Mouse (Mus musculus) cerebellum, adult 8-10 months (tissue): ENCODE data around the gene Ace2.

Source experiments
- DNase-seq: peaks from one replicate; pipeline ENCODE4 v3.0.0; 2022

The Ace2 gene

DNA sequence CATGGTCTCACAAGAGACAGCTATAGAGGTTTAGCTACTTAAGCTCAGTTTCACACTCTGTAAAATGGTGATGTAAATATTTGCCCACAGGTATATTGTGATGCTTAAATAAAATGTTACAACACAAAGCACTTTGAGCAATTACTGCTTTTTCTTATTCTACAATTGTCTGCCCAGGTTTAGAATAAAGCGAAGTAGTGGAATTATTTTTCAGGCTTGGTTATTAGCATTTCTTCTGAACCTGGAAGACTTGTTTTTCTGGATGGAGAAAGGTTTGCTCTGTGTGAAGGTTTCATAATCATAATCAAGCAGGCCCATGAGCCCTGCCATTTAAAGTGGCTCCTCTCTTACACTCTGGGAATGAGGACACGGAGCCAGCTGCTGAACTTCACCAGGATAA is at the start of gene Ace2:
Gene Ace2, plus strand, starts transcription at position 301 of the 400 bp plus-strand sequence.
- DNase-seq = no peak

DNA sequence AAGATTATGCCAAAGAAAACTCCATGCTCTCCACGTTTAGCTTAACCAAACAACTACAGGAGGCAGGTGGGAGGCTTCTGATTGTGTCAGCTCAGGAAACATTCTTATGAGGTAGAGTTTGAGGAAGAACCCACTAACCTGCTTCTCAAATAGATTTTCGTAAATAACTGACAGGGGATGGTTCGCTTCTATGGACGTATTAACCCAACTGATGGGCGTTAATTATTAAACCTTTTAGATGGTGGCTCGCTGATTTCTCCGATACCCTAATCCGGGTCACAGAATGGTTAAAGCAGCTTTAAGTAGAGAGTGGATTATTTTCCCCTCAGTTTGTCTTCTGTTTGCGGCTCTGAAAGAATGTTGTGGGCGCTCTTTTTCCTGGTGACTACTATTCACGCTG is 49.2 kb upstream of the Ace2 start:
- DNase-seq = no peak

DNA sequence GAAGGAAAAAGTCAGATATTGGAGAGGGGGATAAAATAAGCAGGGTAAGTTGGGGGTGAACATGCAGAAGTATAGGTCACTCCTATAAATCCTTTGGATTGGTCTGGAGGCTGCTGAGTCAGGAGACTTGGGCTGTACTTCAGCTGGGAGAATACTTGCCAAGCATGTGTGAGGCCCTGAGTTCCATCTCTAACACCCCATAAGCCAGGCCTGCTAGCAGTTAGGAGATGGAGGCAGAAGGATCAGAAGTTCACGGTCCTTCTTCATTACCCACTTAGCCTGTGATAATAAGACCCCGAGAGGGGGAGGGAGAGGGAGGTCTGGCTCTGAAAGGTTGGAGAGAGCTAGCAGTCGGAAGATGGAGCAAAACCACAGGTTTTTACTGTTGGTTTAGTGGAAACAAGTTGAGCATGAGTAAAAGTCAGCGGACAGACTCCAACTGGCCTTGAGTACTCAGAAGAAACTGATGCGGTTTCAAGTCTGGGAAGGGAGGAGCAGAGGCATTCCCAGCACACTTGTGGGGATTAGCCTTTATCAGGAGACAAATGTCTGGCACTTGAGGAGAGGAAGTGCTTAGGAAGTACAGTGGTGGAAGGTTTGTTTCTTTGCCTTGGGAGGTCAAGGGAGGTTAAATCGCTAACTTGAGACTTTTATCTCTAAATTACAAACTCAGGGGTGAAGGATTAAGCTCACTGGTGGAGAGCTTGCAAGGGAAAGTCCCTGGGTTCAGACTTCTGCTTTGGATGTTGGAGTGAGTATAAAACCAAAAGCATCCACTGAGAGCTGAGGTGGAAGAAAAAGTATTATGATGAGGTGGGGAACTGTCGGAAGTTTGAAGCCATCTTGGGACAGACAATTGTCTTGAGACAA is 46.6 kb upstream of the Ace2 start:
- DNase-seq = no peak

DNA sequence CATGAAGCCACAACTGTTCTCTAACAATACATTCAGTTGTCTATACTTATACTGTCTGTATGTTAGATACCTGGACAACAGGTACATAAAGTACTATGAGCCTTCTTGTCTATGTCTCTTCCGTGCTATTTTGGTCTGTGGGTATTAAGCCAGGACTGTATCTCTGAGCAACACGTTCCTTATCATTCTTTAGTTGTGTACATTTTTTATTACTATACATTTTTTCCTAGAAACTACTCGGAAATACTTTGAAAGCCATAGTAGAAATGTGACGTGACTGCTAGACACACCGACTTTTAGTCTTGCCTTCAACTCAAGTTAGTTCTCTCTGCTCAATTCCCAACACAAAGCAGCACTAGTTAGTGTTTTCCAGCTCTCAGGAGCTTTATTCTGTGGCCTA is 45.7 kb upstream of the Ace2 start:
- DNase-seq = no peak

DNA sequence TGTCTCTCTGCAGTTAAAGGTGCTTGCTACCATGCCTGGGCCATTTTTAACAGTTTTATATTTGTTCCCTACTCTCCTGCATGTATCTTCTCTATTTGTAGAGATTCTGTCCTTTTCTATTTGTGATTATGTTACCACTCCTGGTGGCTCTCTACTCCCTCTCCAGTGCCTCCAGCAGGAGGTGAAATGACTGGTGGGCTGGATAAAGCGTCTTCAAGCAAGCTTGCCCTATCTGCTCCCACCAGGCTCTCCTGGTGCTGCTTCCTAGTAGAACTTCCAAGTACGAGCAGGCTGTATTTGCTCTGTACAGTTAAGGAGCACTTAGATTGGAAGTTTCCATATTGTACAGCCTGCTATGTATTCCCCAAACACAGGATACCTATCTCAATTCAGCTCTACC is 43.3 kb upstream of the Ace2 start:
- DNase-seq = no peak

DNA sequence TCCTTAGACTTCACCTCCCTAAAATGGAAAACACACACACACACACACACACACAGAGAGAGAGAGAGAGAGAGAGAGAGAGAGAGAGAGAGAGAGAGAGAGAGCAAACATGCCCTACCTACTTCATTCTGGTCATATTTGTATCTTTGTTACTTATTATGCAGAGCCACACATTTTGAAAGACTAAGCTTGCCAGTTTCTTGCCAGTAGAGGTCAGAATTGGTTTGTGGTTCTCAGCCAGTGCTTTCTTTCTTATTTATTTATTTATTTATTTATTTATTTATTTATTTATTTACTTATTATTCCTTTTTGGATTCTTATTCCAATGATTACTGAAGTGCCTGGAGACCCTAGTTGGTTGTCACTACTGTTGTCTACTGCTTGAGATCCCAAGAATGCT is 37.6 kb upstream of the Ace2 start:
- no peak for DNase-seq

DNA sequence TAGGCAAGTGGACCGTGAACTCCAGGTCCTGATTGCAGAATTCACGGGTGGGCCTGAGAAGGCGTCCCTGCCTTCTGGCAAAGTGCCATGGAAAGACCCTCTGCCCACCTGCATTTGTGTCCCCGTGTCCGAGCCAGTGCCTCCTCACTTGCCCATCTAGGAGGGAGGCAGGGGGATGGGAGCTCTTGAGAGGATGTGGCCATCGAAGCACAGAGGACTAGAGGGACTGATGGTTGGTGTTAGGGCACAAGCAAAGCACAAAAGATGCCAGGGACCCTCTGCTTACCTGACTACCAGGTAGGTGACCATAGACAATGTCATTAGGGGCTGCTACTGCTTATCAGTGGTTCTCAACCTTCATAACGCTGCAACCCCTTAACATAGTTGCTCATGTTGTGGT is 36.9 kb upstream of the Ace2 start:
- no peak for DNase-seq

DNA sequence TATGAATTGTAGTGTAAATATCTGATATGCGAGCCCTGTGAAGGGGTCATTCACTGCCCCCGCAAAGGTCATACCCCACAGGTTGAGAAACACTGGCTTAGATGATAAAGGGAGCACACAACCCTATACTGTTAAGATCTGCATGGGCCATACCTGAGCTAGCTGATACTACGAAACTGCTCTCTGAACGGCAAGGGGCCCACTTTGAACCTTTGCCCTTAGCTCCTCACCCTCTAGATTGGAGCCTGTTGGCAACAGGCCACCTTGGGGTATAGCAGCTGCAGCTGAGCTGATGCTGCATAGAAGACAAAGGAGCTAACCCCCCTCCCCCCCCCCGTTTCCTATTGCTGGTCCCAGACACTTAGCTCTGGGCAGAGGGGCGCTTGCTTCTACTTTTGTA is 36.5 kb upstream of the Ace2 start:
- no peak for DNase-seq

DNA sequence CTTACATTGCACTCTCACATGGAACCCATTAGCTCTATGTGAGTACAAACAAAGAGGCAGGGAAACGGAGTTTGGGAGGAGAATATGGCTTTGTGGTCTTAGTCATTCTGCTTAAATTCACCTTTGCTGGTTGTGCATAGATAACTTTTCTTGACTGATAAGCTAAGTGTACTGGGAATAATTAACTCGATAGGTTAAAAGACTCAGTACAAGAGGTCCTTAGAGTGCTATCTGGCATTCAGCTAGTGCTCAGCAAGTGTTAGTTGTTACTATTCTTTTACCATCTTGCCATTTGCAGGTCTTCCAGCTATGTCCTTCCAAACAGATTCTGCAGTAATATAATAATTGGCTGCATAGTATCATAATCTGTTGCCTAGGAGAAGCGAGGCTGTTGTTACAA is 28.0 kb upstream of the Ace2 start:
- no peak for DNase-seq

DNA sequence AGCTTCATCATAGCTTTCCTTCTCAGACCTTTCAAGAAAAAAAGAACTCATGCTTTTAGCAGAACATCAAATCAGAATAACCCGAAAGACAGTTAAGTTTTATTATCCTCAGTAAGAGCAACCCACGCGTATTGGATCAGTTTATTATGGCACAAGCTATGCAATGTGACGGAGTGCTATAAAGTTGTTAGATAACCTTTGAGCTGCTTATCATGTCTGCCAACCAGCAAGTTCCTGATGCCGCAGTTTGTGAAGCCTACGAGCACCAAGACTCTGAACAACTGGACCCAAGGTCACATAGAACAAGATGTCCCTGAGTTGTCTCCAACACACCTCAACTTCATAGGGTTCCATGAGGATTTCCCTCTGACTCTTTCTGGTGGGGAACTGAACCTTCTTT is 25.4 kb upstream of the Ace2 start:
- DNase-seq = no peak

DNA sequence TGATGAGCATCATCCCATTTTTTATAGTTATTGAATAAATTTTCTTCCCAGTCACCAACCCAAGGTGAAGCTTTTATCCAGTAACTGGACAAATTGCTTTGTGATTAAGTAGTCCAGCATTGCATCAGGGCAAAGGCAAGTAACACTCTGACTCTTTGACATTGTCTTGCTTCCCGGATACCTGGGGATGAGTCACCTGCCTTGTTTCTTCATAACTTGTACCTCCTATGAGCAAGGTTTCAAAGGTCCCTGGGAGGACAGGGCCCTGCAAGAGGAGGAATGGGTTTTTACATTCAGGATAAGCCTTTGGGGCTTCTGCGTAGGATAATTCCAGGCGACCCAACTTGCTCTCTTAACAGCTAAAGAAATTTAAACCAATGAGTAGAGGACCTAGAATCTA is 15.2 kb upstream of the Ace2 start:
- DNase-seq = no peak

DNA sequence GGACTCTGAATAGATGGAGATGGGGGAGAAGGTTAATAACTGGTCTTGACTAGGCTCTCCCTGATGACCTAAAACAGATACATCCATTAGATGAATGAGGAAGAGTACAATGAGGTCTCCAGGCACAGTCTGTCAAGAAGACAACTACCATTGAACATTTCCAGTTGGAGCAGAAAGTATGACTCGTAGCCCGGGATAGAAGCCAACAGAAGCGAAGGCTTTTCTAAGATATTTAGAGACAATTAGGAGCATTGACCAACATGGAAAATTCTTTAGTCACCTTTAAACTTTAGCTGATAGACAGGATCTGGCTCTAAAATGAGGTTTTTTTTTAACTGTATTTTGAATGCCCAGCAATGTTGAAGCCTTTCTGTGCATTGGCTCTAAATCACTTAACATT is 5.6 kb upstream of the Ace2 start:
- DNase-seq = no peak

DNA sequence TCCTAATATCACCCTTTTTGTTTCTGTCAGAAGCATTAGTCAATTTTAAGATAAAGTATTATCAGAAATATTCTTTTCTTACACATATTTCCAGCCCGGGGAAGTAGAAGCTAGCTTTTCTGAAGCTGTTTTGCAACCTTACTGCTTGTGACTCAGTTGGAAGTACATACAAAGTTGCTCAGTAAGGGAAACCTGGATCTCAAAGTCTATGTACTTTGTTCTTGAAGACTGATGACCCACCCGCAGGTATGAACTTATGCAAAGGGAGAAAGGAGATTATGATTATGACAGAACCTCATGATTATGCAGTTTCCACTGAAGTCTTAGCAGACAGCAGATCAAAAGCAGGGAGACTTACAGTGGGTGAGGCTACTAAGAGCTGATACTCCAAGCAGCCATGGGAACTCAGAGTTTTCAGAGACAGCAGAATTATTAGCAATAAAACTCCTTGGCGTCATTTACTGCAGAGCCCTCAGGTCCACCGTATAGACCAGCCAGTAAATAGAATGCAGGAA is 3.8 kb upstream of the Ace2 start:
- no peak for DNase-seq

DNA sequence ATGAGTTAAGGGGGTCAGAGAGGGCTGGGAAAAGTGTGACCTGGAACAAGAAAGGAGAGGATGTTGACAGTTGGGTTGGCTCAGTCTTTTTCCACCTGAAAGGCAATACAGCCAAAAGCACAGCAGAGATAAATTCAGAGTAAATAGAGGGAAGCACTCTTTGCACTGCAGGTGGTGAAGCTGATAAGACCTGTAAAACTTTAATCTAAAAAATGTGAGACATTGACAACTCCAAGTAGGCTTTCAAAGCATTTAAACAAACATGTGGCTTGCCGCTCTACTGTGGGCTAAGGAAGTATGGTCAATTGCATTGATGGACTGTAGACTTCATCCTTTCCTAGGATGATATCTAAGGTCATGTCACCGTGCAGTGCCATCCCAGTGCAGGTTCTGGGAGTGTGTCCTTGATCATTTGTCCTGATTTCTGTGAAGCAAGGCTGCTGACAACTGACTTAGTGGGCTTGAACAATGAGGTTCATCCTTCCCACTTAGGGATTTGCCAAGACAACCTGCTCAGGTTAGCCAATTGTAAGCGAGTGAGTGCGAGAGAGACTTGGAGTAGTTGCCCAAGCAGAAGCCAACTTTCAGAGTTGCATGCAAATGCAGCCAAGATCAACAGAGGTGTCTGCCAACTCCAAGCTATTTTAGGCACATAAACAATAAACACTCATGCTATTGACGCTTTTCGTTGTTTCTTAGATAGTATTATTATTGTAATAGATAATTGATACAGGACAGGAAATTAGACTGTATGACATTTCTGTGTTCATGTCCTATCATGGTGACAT is 6.5 kb downstream of the Ace2 start:
- DNase-seq = no peak

DNA sequence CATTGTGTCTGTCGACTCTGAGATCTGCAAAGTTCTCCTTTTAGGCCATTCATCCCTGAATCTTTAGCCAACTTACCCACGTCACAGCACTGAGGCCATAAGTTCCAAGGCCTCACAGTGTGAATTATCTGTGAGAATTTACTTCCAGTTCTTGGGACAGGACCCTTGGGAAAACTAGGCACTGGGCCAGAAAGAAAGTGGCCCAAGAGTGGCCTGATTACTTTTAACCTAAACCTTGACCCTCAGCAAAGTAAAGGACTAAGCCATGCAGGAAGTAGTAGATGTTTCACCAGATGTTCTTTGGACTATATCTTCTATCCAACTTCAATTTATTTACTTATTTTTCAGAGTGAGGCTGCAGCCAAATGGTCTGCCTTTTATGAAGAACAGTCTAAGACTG is 13.6 kb downstream of the Ace2 start:
- DNase-seq = no peak

DNA sequence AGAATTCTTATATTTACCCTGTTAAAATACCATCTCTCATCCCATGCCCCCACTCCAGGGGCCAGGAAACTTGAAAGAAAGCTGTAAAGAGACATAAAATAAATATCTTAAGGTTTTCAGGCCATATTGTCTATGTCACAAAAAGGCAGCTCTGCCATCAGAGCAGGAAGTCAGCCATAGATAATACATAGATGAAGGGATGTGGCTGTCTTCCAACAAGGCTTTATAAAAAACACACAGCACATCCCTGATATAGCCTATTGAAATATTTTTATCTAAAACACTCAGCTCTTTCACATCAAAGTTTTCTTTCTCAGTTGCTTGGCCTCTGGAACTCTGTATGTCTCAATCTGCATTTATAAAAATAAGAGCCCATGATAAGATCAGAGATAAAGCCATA is 14.5 kb downstream of the Ace2 start:
- DNase-seq = no peak

DNA sequence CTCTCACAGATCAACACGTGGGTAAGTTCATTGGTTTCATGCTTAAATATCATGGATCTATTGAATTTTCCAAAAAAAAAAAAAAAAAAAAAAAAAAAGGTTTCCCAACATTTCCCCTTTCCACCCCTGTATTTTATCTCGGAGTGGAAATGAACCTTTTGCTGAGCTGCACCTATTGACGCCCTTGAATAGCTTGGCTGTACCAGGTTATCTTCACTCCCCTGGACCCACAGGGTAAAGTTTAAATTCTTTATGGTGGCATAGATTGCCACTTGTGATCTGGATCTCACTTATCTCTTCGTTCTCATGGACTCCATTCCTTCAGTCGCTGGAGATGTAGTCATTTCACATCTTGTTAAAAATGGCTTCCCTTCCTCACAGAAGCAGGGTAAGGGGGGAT is 15.5 kb downstream of the Ace2 start:
- DNase-seq = no peak

DNA sequence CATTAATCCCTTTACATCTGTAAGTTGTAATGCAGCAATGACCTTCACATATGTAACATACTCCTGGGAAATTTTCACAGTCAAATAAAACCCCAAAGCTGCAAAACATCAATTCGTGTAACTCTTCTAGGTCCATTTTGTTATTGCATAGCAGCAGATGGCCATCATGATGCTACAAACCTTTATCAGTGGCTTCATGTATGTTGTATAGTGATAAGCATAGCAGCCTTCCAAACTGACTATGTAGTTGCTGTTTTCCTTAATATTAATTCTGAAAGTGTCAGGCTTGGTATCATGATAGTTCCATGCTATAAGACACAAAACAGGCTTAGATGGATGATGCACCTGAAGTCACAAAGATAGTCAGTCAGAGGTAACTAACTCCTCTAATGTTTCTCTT is 25.5 kb downstream of the Ace2 start:
- no peak for DNase-seq

DNA sequence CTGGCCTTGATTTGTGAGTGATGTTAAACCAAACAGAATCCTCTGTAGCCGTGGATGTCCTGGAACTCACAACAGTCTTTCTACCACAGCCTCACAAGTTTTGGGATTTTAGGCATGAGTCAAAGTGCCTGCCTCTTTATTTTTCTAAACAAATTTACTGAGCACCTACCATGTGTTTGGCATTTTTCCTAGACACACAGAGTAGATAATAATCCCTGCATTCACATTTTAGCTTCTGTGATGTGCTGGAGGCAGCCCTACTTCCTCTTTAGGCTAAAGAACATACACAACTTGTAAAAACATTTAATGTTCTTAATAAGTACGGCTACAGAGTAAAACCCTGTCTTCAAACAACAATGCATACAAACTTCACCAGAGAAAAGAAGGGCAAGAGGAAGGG is 31.9 kb downstream of the Ace2 start:
- DNase-seq = no peak

DNA sequence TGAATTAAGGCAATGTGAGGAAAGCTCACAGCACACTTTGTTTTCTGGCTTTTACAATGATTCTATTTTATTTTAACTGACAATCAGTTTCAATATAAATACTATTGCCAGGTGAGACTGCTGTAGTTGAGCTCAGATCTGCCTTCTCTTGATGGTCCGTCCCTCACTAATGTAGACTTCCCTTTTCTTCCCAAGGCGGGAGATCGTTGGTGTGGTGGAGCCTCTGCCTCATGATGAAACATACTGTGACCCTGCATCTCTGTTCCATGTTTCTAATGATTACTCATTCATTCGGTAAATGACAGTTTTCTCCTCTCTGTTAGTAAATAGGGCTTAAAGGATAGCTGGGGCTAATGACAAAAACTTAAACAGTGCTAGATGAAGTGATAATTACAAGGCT is 34.7 kb downstream of the Ace2 start:
- DNase-seq = no peak

DNA sequence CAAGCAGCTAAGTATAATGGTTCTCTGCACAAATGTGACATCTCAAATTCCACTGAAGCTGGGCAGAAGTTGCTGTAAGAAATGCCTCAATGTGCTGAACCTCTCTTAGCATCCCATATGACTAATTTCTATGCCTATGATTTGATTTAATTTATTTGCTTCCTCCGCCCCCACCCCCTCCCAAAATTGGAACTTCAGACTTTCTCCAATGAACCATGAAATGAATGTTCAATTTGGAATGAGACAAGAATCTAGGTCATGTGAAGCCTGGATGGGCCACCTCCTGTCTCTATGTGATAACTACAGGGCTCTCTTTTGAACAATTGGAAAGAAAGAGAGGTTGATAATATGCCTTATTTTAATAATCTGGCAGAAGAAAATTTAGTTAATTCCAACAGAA is 36.2 kb downstream of the Ace2 start:
- DNase-seq = no peak

DNA sequence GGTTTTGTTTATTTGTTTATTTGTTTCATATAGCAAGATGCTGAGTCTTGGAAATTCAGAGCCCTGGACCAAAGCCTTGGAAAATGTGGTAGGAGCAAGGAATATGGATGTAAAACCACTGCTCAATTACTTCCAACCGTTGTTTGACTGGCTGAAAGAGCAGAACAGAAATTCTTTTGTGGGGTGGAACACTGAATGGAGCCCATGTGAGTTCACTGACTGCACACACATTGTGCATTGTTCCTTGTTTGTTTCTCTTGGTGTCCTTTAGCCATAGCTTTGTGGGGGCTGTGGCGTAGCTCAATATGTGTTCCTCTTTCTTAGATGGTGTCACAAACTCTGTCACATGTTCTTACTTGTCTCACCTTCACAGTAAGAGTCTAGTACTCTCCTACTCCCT is 36.6 kb downstream of the Ace2 start:
- DNase-seq = no peak

DNA sequence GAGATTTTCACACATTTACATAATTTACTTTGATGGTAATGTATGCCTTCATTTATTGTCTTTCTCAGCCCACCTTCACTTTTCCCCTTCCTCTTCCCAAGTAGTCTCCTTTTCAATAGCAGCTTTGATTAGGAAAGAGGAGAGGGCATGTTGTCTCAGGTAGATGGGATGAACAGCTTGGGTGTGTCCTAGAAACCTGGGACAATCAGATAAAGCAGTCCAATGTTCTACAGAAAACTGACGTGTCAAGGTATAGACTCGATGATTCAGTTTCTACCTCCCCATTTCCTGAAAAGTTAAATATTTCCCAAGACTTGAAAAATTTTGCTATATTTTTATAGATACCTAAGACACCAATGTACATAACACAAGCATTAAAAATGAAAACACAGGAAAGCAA is 39.7 kb downstream of the Ace2 start:
- no peak for DNase-seq

DNA sequence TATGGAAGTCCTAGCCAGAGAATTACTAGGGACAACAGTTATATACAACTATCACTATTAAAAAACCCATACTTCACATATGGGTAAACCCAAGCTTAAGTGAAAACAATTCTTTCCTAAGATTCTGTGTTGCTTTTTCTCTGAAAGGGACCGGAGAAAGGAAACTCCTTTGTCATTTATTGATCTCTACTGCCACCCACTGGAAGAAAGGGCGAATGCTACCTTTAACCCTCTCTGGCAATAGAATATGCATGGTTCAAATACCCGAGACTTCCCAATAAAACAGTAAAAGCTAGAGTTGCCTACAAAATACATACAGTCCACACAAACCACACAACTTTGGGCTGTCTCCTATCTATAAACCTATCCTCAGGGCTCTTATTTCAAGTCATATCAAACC is 40.6 kb downstream of the Ace2 start:
- peak; percentile 38 for DNase-seq
